18 mouse cellular contexts compared by ENCODE assay signal in genomic region chr14:45469446-45469845, GRCm38 (mm10).
DNase-seq lines count a peak whose midpoint lies in the region; ATAC-seq and TF ChIP-seq lines count a peak whose summit lies in the region.
"Had no signal": no experiment of that assay in that cellular context is flagged by ENCODE, and none has a peak within 500 bp of the region (broad histone marks: within the 10 kb centered on the region; RNA-seq: fewer than 3 reads in every experiment).

No protein-coding gene starts in this region.

- H3K36me3 ChIP-seq in liver, adult 2 months (ENCODE audit: control insufficient read depth, insufficient read depth, low read length) = peaks cover 71% of the 10 kb centered on the region
- peaks cover 18% of the 10 kb centered on the region for H3K36me3 ChIP-seq in liver, embryonic 11.5 days (ENCODE audit: control insufficient read depth, insufficient read depth, low read length)
- peaks cover 88% of the 10 kb centered on the region for H3K36me3 ChIP-seq in E14TG2a.4 (ENCODE audit: insufficient read depth, low read length)

- no peak overlapping the region for H3K9ac ChIP-seq in liver, adult 2 months (ENCODE audit: low read depth, low read length)
- no peak overlapping the region for H3K9ac ChIP-seq in liver, embryonic 11.5 days (ENCODE audit: low read depth, low read length)
- H3K9ac ChIP-seq: lung, embryonic 15.5 days; midbrain, embryonic 12.5 days had no signal

- H3K4me3 ChIP-seq in gastrocnemius, adult 2 months = no peak overlapping the region
- H3K4me3 ChIP-seq in liver, adult 2 months (ENCODE audit: insufficient read depth, low read depth, low read length) = no peak overlapping the region
- no peak overlapping the region for H3K4me3 ChIP-seq in liver, embryonic 11.5 days (ENCODE audit: low read depth, low read length)
- no peak overlapping the region for H3K4me3 ChIP-seq in E14TG2a.4 (replicated peaks; ENCODE audit: low read length)
- H3K4me3 ChIP-seq in bone marrow macrophage, adult 2 months (ENCODE audit: insufficient read depth, low read length) = no peak overlapping the region
- H3K4me3 ChIP-seq: hindbrain, embryonic 10.5 days; lung, embryonic 15.5 days; midbrain, embryonic 12.5 days had no signal

- no peak for DNase-seq in gastrocnemius, adult 2 months
- DNase-seq in gastrocnemius, postnatal 14 days = no peak
- DNase-seq in liver, adult 2 months (ENCODE audit: extremely low read depth, low read depth, low spot score) = no peak
- no peak for DNase-seq in liver, embryonic 11.5 days (ENCODE audit: low spot score)
- no peak for DNase-seq in spleen, postnatal 36 days (ENCODE audit: low spot score in 2 of 2)
- no peak for DNase-seq in urinary bladder, postnatal 10 days (ENCODE audit: low spot score)
- DNase-seq: B cell, adult 2 months; cerebellum, adult 9-10 months; heart, adult 18-20 months; kidney, adult 8-10 months; layer of hippocampus, adult 9-11 months; left cerebral cortex, postnatal 4 days; right cerebral cortex, postnatal 4 days had no signal

- TF ChIP-seq POLR2A in liver, adult 2 months (IDR thresholded peaks at IDR 0.05; ENCODE audit: extremely low read depth, insufficient read depth, low read length) = no peak
- TF ChIP-seq POLR2A in bone marrow macrophage, adult 2 months (IDR thresholded peaks at IDR 0.05; ENCODE audit: borderline replicate concordance, low read depth, low read length) = no peak

- H3K79me2 ChIP-seq in liver, adult 2 months (ENCODE audit: control insufficient read depth, insufficient read depth, low read length) = 0 out of 2 replicates have a peak, but pooled peaks cover 5% of the 10 kb centered on the region

- H3K27me3 ChIP-seq in liver, adult 2 months (ENCODE audit: control insufficient read depth, insufficient read depth, low read length) = no peaks in the 10 kb centered on the region
- no peaks in the 10 kb centered on the region for H3K27me3 ChIP-seq in liver, embryonic 11.5 days (replicated peaks; ENCODE audit: control insufficient read depth, insufficient read depth, low read length)
- H3K27me3 ChIP-seq in E14TG2a.4 (ENCODE audit: insufficient read depth, low read length) = no peaks in the 10 kb centered on the region
- H3K27me3 ChIP-seq: lung, embryonic 15.5 days; midbrain, embryonic 12.5 days had no signal

- H3K4me2 ChIP-seq in liver, embryonic 11.5 days = no peak overlapping the region
- H3K4me2 ChIP-seq: lung, embryonic 15.5 days; midbrain, embryonic 12.5 days had no signal

- WGBS in liver, adult 2 months = 95% methylated on average over 8 of the region's 8 CpGs
- WGBS in liver, embryonic 11.5 days = 91% methylated on average over 8 of the region's 8 CpGs

- no peaks in the 10 kb centered on the region for H3K9me3 ChIP-seq in liver, embryonic 11.5 days (ENCODE audit: control insufficient read depth, low read length)
- no peaks in the 10 kb centered on the region for H3K9me3 ChIP-seq in E14TG2a.4 (ENCODE audit: low read length)
- H3K9me3 ChIP-seq: lung, embryonic 15.5 days had no signal

- no peak for ATAC-seq in liver, embryonic 11.5 days (replicated peaks; ENCODE audit: low FRiP score)

- no peak overlapping the region for H3K27ac ChIP-seq in gastrocnemius, adult 2 months
- no peak overlapping the region for H3K27ac ChIP-seq in liver, adult 2 months (replicated peaks; ENCODE audit: insufficient read depth, low read depth, low read length)
- H3K27ac ChIP-seq in liver, embryonic 11.5 days (ENCODE audit: low read depth, low read length) = no peak overlapping the region
- no peak overlapping the region for H3K27ac ChIP-seq in bone marrow macrophage, adult 2 months (ENCODE audit: insufficient read depth, low read depth, low read length)
- H3K27ac ChIP-seq: hindbrain, embryonic 10.5 days; lung, embryonic 15.5 days; midbrain, embryonic 12.5 days had no signal

- H3K4me1 ChIP-seq in liver, adult 2 months (ENCODE audit: control insufficient read depth, insufficient read depth, low read length) = peaks cover 18% of the 10 kb centered on the region
- 0 out of 2 replicates have a peak, but pooled peaks cover 3% of the 10 kb centered on the region for H3K4me1 ChIP-seq in liver, embryonic 11.5 days (replicated peaks; ENCODE audit: control insufficient read depth, insufficient read depth, low read length)
- H3K4me1 ChIP-seq in E14TG2a.4 (replicated peaks; ENCODE audit: low read depth, low read length) = peaks cover 55% of the 10 kb centered on the region
- H3K4me1 ChIP-seq in bone marrow macrophage, adult 2 months (ENCODE audit: control insufficient read depth, insufficient read depth, low read length) = no peaks in the 10 kb centered on the region

- TF ChIP-seq CTCF in gastrocnemius, adult 2 months (IDR thresholded peaks at IDR 0.05) = peak; percentile 49
- peak; percentile 71 for TF ChIP-seq CTCF in liver, adult 2 months (IDR thresholded peaks at IDR 0.05; ENCODE audit: low read depth, low read length)
- peak; percentile 67 for TF ChIP-seq CTCF in E14TG2a.4 (conservative IDR thresholded peaks at IDR 0.05; ENCODE audit: low read length)
- peak; percentile 20; the same call in 1 of the 2 replicates for TF ChIP-seq CTCF in bone marrow macrophage, adult 2 months (IDR thresholded peaks at IDR 0.05; ENCODE audit: low read depth, low read length)

- intact Hi-C loops in gastrocnemius, adult 2 months (cut with DNase I) = no loop called here
- intact Hi-C loops in gastrocnemius, postnatal 14 days (cut with DNase I; ENCODE audit: low total_unique reads) = no loop called here

Comparison
In these comparisons a context has a peak if more than half of its experiments do, and no peak if none do; other contexts are left out.
1. CTCF ChIP-seq: peak in every context shown above with its lines; median percentile 71 in liver, adult 2 months; 67 in E14TG2a.4; 49 in gastrocnemius, adult 2 months; 20 in bone marrow macrophage, adult 2 months.